Mouse (Mus musculus): Measurements from ENCODE around the gene Sema3a.

Gene Sema3a

GRCm38 (mm10) chr5:13125241-13125692 lies at the start of gene Sema3a:
Gene Sema3a, plus strand, starts transcription at chr5:13125414.
- no peak for DNase-seq

GRCm38 (mm10) chr5:13084777-13085439 lies 40.3 kb upstream of the Sema3a start:
- no peak for DNase-seq

- DNase-seq: no peak
Measured at GRCm38 (mm10) chr5:13090431-13090830, 34.8 kb upstream of the Sema3a start.

GRCm38 (mm10) chr5:13109522-13109921 lies 15.7 kb upstream of the Sema3a start:
- DNase-seq: no peak

GRCm38 (mm10) chr5:13117236-13117635 lies 8.0 kb upstream of the Sema3a start:
- DNase-seq: no peak

- no peak for DNase-seq
Measured at GRCm38 (mm10) chr5:13125757-13126156, 543 bp downstream of the Sema3a start.

- DNase-seq: no peak
Measured at GRCm38 (mm10) chr5:13126196-13126595, 982 bp downstream of the Sema3a start.

- DNase-seq: no peak
Measured at GRCm38 (mm10) chr5:13127121-13127520, 1.9 kb downstream of the Sema3a start.

GRCm38 (mm10) chr5:13144733-13145457 lies 19.7 kb downstream of the Sema3a start:
- DNase-seq: no peak

GRCm38 (mm10) chr5:13149909-13150308 lies 24.7 kb downstream of the Sema3a start:
- no peak for DNase-seq

GRCm38 (mm10) chr5:13151002-13151401 lies 25.8 kb downstream of the Sema3a start:
- DNase-seq: no peak

GRCm38 (mm10) chr5:13157761-13158612 lies 32.8 kb downstream of the Sema3a start:
- no peak for DNase-seq

- no peak for DNase-seq
Measured at GRCm38 (mm10) chr5:13182186-13182585, 57.0 kb downstream of the Sema3a start.

- no peak for DNase-seq
Measured at GRCm38 (mm10) chr5:13197886-13198285, 72.7 kb downstream of the Sema3a start.

- DNase-seq: no peak
Measured at GRCm38 (mm10) chr5:13199709-13200108, 74.5 kb downstream of the Sema3a start.

GRCm38 (mm10) chr5:13255353-13255752 lies 130.1 kb downstream of the Sema3a start:
- no peak for DNase-seq

GRCm38 (mm10) chr5:13256321-13256720 lies 131.1 kb downstream of the Sema3a start:
- no peak for DNase-seq

- no peak for DNase-seq
Measured at GRCm38 (mm10) chr5:13263087-13263486, 137.9 kb downstream of the Sema3a start.

- DNase-seq: no peak
Measured at GRCm38 (mm10) chr5:13263539-13263938, 138.3 kb downstream of the Sema3a start.

GRCm38 (mm10) chr5:13312667-13313066 lies 187.5 kb downstream of the Sema3a start:
- DNase-seq: no peak

- DNase-seq: no peak
Measured at GRCm38 (mm10) chr5:13313977-13314376, 188.8 kb downstream of the Sema3a start.

GRCm38 (mm10) chr5:13318728-13319429 lies 193.7 kb downstream of the Sema3a start:
- no peak for DNase-seq

- no peak for DNase-seq
Measured at GRCm38 (mm10) chr5:13320138-13320537, 194.9 kb downstream of the Sema3a start.

Measured in kidney, adult 18-20 months (tissue).